Mouse (Mus musculus) gastrocnemius, adult 8-10 months (tissue): ENCODE data around the gene Ttc8. TPM values are rescaled to one million over a fixed set of nuclear protein-coding genes. Genes with fewer than 3 reads are reported as not detected.

ENCODE experiments used
- DNase-seq, 2 experiments: peaks; one replicate each; pipeline ENCODE4 v3.0.0; 2022; ENCODE audit warnings: low spot score in 2 of 2
- total RNA-seq, 4 experiments: library from RNA; stranded (reverse); gene quantifications; 2 replicates each; pipeline ENCODE4 v1.2.4; 2022

The Ttc8 gene
- total RNA-seq, 4 experiments from 2014 or later: 4.3 to 8.2 (median 6.9) TPM

DNA sequence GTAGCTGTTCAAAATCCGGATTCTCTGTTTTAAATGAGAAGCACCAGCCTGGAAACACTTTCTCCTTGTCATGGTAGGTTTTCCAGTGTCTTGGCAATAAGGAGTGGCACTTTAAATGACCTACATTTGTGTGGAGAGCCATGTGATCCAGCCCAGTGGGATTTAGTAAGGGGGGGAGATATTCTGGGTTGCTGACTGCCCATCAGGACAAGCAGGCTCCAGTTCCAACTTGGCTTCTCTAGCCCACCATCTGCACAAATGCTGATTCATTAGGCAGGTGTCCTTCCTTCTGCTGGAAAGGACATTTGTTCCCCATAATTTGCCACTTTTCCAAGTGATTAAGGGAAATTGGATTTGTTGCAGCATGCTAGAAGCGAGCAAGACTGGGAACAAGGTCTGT, 105.9 kb downstream of the Ttc8 start:
- peak; percentile 40 to 54 for DNase-seq

DNA sequence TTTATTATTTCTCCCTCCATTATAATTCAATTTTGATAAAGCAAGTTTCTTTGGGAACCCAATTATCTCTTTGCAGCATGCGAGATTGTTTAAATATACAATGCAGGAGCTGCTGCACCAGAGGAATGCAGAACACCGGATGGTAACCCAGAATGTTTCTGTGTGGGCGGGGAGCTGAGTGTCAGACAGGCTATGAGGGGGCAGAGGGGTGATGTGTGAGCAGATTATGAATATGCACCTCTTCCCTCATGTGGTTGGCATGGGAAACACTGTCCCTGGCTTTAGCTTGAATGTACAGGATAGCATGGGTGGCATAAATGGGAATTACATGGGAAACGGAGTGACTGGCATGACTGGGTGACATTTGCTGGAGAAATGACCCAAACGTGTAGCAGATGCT, 108.3 kb downstream of the Ttc8 start:
- no peak for DNase-seq

DNA sequence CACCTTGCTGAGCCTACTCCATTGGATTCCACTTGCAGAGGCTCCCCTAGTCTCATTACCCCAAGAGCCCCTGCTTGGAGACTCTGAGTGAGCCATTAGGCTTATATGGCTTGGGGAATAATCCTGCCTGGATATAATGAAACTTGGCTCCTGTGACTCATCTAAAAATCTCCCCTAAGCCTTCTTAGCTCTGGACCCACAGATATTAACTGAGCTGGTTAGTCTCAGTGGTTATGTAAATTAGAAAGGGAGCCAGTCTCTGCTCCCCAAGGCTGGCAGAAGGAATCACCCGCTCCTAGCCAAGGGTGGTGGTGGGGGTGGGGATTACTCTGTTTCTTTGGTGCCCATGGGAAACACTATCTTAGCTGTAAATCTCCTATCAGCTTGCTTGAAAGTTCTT, 109.6 kb downstream of the Ttc8 start:
- DNase-seq: no peak

Other genes starting within 250 kb of the Ttc8 start
- gene Ptpn21, start 183.2 kb upstream of the Ttc8 start, total RNA-seq: 10 to 100 TPM; 35.2 to 44.5 (median 39.7) TPM
- 10 to 100 TPM; 46.7 to 55.3 (median 49.1) TPM for gene Zc3h14, start 173.6 kb upstream of the Ttc8 start, total RNA-seq
- gene Eml5, start 19.1 kb upstream of the Ttc8 start, total RNA-seq: 1 to 10 TPM; 1.7 to 4.7 (median 3.0) TPM